Mouse (Mus musculus): Measurements from ENCODE around the gene Kpna2. TPM values are rescaled to one million over a fixed set of nuclear protein-coding genes. Genes with fewer than 3 reads are reported as not detected.
"Not testable (repeated sequence)": the region's sequence is repeated elsewhere in the genome, so short reads cannot be mapped to it uniquely, and the experiment has no call there.

Kpna2 gene
- polyA plus RNA-seq, 1 experiment from 2014 or later = 444 TPM

- Histone ChIP-seq H3K4me1 (no peaks in the 10 kb centered on the region), H3K9me3 (no peaks in the 10 kb centered on the region), H3K36me3 (no peaks in the 10 kb centered on the region), H3K9ac (no peak overlapping the region), H3K27ac (no peak overlapping the region), H3K4me3 (no peak overlapping the region), H3K4me2 (replicated peaks) (no peak overlapping the region), H3K27me3 (no peaks in the 10 kb centered on the region)
- no peak for ATAC-seq (ENCODE audit: insufficient number of reproducible peaks, insufficient read depth, low FRiP score, low TSS enrichment)
- 14% methylated on average over 1 of the region's 1 CpGs for WGBS
These were observed 17.6 kb upstream of the Kpna2 start for GRCm38 (mm10) chr11:107016893-107017292.

- not testable (repeated sequence) for H3K4me1 ChIP-seq; H3K36me3 ChIP-seq; H3K4me3 ChIP-seq; H3K4me2 ChIP-seq (replicated peaks); H3K9me3 ChIP-seq; ATAC-seq (ENCODE audit: insufficient number of reproducible peaks, insufficient read depth, low FRiP score, low TSS enrichment); H3K27ac ChIP-seq; H3K9ac ChIP-seq; H3K27me3 ChIP-seq
- 69% methylated on average over 11 of the region's 11 CpGs for WGBS
These were observed 16.3 kb upstream of the Kpna2 start for GRCm38 (mm10) chr11:107015535-107016187.

- ATAC-seq (ENCODE audit: insufficient number of reproducible peaks, insufficient read depth, low FRiP score, low TSS enrichment) = no peak
- H3K36me3 ChIP-seq = no peaks in the 10 kb centered on the region
- peaks cover 5% of the 10 kb centered on the region; the same call in 1 of the 2 replicates for H3K4me1 ChIP-seq
- H3K4me2 ChIP-seq (replicated peaks) = no peak overlapping the region
- H3K27me3 ChIP-seq = no peaks in the 10 kb centered on the region
- H3K9ac ChIP-seq = no peak overlapping the region
- 49% methylated on average over 14 of the region's 14 CpGs for WGBS
- no peaks in the 10 kb centered on the region for H3K9me3 ChIP-seq
- no peak overlapping the region for H3K27ac ChIP-seq
- H3K4me3 ChIP-seq = no peak overlapping the region
These were observed 15.4 kb upstream of the Kpna2 start for GRCm38 (mm10) chr11:107014597-107015309.

GRCm38 (mm10) chr11:107014020-107014585 lies 14.8 kb upstream of the Kpna2 start:
- Histone ChIP-seq H3K36me3 (no peaks in the 10 kb centered on the region), H3K4me3 (no peak overlapping the region), H3K27me3 (no peaks in the 10 kb centered on the region), H3K27ac (no peak overlapping the region), H3K9me3 (no peaks in the 10 kb centered on the region), H3K4me1 (peaks cover 5% of the 10 kb centered on the region; the same call in 1 of the 2 replicates), H3K9ac (no peak overlapping the region), H3K4me2 (replicated peaks) (no peak overlapping the region)
- no peak for ATAC-seq (ENCODE audit: insufficient number of reproducible peaks, insufficient read depth, low FRiP score, low TSS enrichment)
- 74% methylated on average over 11 of the region's 11 CpGs for WGBS

- H3K4me3 ChIP-seq = peak overlapping the region; percentile 58
- WGBS = under 1% methylated on average over 37 of the region's 37 CpGs
These were observed 13.1 kb upstream of the Kpna2 start for GRCm38 (mm10) chr11:107012324-107013017.

GRCm38 (mm10) chr11:107011669-107012323 lies 12.5 kb upstream of the Kpna2 start:
- Histone ChIP-seq H3K27ac (peak overlapping the region; percentile 95), H3K4me2 (replicated peaks) (peak overlapping the region; percentile 52), H3K4me1 (peaks cover 5% of the 10 kb centered on the region; the same call in 1 of the 2 replicates), H3K36me3 (no peaks in the 10 kb centered on the region), H3K9me3 (no peaks in the 10 kb centered on the region), H3K4me3 (peak overlapping the region; percentile 58), H3K27me3 (no peaks in the 10 kb centered on the region), H3K9ac (peak overlapping the region; percentile 72)
- 34% methylated on average over 18 of the region's 18 CpGs for WGBS
- no peak for ATAC-seq (ENCODE audit: insufficient number of reproducible peaks, insufficient read depth, low FRiP score, low TSS enrichment)

More at GRCm38 (mm10) chr11:107012324-107013017, 13.1 kb upstream of the Kpna2 start:
- peak; percentile 83 for ATAC-seq (ENCODE audit: insufficient number of reproducible peaks, insufficient read depth, low FRiP score, low TSS enrichment)
- Histone ChIP-seq H3K9ac (peak overlapping the region; percentile 72), H3K9me3 (no peaks in the 10 kb centered on the region), H3K36me3 (no peaks in the 10 kb centered on the region), H3K4me2 (replicated peaks) (peak overlapping the region; percentile 52), H3K4me1 (peaks cover 5% of the 10 kb centered on the region; the same call in 1 of the 2 replicates), H3K27me3 (no peaks in the 10 kb centered on the region), H3K27ac (peak overlapping the region; percentile 95)

GRCm38 (mm10) chr11:107011171-107011570 lies 11.8 kb upstream of the Kpna2 start:
- H3K4me2 ChIP-seq (replicated peaks) = peak overlapping the region; percentile 52
- H3K36me3 ChIP-seq = no peaks in the 10 kb centered on the region
- H3K4me3 ChIP-seq = no peak overlapping the region
- H3K9ac ChIP-seq = no peak overlapping the region
- no peak for ATAC-seq (ENCODE audit: insufficient number of reproducible peaks, insufficient read depth, low FRiP score, low TSS enrichment)
- no peaks in the 10 kb centered on the region for H3K27me3 ChIP-seq
- no peak overlapping the region for H3K27ac ChIP-seq
- H3K4me1 ChIP-seq = peaks cover 5% of the 10 kb centered on the region; the same call in 1 of the 2 replicates
- H3K9me3 ChIP-seq = no peaks in the 10 kb centered on the region
- WGBS = 72% methylated on average over 7 of the region's 7 CpGs

GRCm38 (mm10) chr11:107010447-107010846 lies 11.1 kb upstream of the Kpna2 start:
- Histone ChIP-seq H3K4me3 (no peak overlapping the region), H3K4me2 (replicated peaks) (no peak overlapping the region), H3K9ac (no peak overlapping the region), H3K9me3 (no peaks in the 10 kb centered on the region), H3K27me3 (no peaks in the 10 kb centered on the region), H3K4me1 (peaks cover 5% of the 10 kb centered on the region; the same call in 1 of the 2 replicates), H3K27ac (no peak overlapping the region), H3K36me3 (no peaks in the 10 kb centered on the region)
- 92% methylated on average over 3 of the region's 3 CpGs for WGBS
- no peak for ATAC-seq (ENCODE audit: insufficient number of reproducible peaks, insufficient read depth, low FRiP score, low TSS enrichment)

- Histone ChIP-seq H3K4me1 (no peaks in the 10 kb centered on the region), H3K4me3 (no peak overlapping the region), H3K27me3 (no peaks in the 10 kb centered on the region), H3K4me2 (replicated peaks) (no peak overlapping the region), H3K9me3 (no peaks in the 10 kb centered on the region), H3K27ac (no peak overlapping the region), H3K36me3 (no peaks in the 10 kb centered on the region), H3K9ac (no peak overlapping the region)
- 89% methylated on average over 1 of the region's 1 CpGs for WGBS
- no peak for ATAC-seq (ENCODE audit: insufficient number of reproducible peaks, insufficient read depth, low FRiP score, low TSS enrichment)
These were observed 6.2 kb upstream of the Kpna2 start for GRCm38 (mm10) chr11:107005538-107005937.

- 44% methylated on average over 8 of the region's 8 CpGs for WGBS
- no peaks in the 10 kb centered on the region for H3K4me1 ChIP-seq
- no peak overlapping the region for H3K9ac ChIP-seq
- peak overlapping the region; percentile 41; the same call in 1 of the 2 replicates for H3K27ac ChIP-seq
- ATAC-seq (ENCODE audit: insufficient number of reproducible peaks, insufficient read depth, low FRiP score, low TSS enrichment) = no peak
- H3K4me2 ChIP-seq (replicated peaks) = no peak overlapping the region
- H3K9me3 ChIP-seq = no peaks in the 10 kb centered on the region
- H3K36me3 ChIP-seq = no peaks in the 10 kb centered on the region
- no peak overlapping the region for H3K4me3 ChIP-seq
- no peaks in the 10 kb centered on the region for H3K27me3 ChIP-seq
These were observed 2.7 kb upstream of the Kpna2 start for GRCm38 (mm10) chr11:107001760-107002675.
